Mouse (Mus musculus) urinary bladder, postnatal 36 days (tissue): ENCODE data around the gene Apbb2.

Experiments
- DNase-seq, 2 experiments: peaks; one replicate each; pipeline ENCODE4 v3.0.0; 2022; ENCODE audit warnings: low spot score in 2 of 2, mixed read lengths in 1 of 2

Apbb2 gene

GRCm38 (mm10) chr5:66417289-66417688, 201.3 kb downstream of the Apbb2 start:
- DNase-seq, result no peak

DNA sequence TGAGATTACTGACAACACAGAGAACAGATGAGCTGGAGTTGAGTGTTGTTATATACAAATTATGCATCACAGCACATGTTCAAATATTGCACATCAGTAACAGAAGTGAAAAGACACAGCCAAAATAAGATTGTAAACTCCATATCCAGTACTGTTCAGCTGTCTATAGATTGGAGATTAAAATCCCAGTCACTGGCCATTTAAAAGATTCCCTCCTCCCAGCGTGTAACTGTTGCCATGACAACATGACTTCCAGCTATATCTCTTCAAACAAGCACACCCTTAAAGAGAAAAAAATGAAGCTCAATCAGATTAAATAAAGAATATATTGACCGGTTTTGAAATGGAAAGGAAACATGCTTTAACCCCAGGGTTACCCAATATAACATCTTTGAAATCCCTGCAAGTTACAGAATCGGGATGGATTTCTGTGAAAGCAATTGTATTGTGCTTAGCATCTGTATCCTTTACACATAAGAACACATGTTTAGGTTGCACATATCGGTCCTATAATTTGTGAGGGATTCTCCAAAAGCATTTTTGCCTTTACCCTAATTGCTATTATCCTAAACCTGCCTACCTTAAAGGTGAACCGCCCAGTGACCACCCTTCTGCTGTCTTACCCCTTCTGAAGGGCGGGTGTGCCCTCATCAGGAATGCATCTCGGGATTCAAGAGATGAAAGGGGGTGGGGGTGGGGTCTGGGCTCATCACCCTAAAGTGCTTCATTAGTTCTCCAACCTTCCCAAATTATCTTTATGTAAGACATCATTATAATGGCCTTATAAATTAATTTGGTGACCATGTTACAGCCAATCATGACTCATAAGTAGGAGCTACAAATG, 202.7 kb downstream of the Apbb2 start:
- no peak for DNase-seq

GRCm38 (mm10) chr5:66415033-66415697, 203.4 kb downstream of the Apbb2 start:
- no peak for DNase-seq

DNA sequence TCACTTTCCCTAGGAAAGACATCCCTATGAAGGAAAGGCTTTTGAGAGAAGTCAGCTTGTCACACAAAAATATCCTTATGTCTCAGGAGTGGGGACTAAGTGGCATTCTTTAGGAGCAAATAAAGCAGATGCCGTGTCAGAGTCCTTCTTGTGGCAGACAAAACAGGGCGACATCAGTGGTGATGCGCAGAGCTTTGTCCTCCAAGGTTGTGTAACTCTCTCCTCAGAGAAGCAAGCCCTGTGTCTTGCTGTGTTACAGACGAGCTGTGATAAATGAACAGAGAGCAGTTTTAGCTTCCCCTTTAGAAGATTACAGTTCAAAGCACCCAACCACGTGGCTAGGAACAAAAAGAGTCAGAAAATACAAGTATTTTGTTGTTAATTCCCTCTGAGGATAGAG, 205.2 kb downstream of the Apbb2 start:
- no peak for DNase-seq

- DNase-seq, result no peak
Measured at GRCm38 (mm10) chr5:66412821-66413220, 205.8 kb downstream of the Apbb2 start.

DNA sequence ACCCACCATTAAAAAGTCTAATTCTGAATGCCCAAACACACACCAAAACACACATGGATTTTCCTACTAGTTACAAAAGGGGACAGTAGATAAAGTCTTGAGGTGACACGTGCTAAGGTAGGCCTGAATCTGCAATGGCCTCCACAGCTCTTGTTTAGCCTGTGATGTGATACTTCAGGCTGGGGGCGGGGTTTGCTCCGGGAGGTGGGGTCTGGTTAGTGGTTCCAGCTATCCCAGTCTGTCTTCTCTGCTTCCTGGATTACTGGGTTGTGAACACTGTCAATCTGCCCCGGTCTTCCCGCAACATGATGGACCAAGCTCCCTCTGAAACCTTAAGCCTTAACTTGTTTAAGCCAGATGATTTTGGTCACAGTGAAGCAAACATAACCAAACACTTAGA, 210.0 kb downstream of the Apbb2 start:
- DNase-seq, result no peak

DNA sequence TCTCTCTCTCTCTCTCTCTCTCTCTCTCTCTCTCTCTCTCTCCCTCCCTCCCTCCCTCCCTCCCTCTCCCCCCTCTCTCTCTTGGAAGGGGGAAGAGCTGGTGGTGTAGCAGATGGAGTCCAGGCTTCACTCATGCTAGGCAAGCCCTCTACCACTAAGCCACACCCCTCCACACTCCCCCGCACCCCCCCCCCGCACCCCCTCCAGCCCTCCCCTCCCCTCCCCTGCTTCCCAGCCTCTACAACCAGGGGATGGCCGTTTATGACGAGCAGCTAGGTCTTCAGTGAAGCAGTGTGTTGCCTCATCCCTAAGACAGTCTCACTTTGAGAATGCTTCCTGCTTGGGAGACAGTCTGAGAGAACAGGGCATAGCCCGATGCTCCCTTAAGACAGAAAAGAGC, 210.6 kb downstream of the Apbb2 start:
- no peak for DNase-seq

DNA sequence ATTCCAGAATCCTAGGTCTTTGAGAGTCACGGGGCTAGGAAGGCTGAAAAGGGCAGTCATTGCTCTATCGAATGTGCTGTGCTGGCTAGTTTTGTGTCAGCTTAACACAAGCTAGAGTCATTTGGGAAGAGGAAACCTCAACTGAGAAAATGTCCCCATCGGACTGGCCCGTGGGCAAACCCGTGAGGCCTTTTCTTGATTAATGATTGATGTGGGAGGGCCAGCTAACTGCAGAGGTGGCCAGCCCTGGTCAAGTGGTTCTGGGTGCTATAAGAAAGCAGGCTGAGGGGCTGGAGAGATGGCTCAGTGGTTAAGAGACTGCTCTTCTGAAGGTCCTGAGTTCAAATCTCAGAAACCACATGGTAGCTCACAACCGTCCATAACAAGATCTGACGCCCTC, 212.2 kb downstream of the Apbb2 start:
- DNase-seq, result no peak

DNA sequence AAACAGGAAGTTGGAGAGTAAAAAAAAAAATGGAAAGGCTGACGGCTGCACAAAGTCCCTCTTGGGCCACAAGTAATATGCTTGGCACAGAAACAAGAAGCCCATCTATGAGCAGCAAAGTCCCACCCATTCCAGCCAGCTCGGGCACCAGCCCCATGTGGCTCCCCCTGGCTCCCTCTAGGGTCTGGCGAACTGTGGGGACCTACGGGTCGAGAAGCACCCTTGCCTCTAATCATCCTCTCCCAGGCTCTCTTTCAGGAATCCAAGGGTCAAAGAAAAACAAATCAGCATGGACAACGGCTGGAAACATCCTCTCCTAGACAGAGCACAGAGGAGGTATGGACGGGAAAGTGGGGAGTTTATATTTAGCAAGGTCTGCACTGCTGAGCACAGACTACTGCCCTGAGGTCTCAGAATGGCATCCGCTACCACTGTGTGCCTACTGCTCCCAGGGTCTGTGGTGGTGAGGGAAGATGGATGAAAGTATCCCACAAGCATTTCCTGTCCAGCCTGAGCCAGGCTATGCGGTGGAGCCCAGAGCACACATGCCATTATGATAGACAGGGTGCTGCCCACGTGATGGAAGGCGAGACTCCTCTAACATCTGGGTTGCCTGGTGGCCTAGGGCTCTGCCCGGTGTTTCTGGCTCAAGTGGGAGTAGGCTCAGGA, 212.7 kb downstream of the Apbb2 start:
- no peak for DNase-seq

GRCm38 (mm10) chr5:66405305-66405704, 213.3 kb downstream of the Apbb2 start:
- no peak for DNase-seq

GRCm38 (mm10) chr5:66400563-66400962, 218.0 kb downstream of the Apbb2 start:
- DNase-seq, result no peak

GRCm38 (mm10) chr5:66399264-66399620, 219.3 kb downstream of the Apbb2 start:
- DNase-seq, result no peak

GRCm38 (mm10) chr5:66398530-66399263, 219.9 kb downstream of the Apbb2 start:
- no peak for DNase-seq

- DNase-seq, result no peak
Measured at GRCm38 (mm10) chr5:66393767-66394446, 224.7 kb downstream of the Apbb2 start.

DNA sequence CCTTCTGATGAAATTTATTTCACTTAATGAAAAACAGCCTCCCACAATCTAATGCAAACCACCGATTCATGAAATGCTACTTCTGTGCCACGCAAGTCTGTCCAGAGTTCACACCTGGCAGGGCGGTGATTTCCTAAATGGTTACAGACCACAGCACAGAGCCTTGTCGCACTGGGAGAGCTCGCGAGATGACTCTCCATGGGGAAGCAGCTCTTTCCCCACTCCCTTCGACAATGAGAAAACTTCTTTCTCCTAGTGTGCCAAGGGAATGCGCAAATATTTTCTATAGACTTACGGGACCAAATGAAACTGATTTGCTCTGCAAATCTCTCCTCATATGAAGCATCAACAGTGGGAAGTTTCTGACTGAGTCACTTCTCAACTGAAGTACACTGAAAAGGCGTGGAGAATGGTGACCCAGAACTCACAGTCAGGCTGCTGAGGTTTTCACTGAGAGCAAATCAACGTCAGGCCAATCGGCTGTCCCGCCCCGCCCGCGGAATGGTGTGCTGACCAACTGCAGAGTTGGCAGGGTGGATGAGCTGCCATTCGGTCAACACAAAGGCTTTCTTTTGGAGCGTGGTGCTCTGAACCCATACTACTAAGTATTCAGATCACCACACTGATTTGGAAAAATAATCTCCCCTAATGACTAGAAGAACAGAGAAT, 225.6 kb downstream of the Apbb2 start:
- no peak for DNase-seq

DNA sequence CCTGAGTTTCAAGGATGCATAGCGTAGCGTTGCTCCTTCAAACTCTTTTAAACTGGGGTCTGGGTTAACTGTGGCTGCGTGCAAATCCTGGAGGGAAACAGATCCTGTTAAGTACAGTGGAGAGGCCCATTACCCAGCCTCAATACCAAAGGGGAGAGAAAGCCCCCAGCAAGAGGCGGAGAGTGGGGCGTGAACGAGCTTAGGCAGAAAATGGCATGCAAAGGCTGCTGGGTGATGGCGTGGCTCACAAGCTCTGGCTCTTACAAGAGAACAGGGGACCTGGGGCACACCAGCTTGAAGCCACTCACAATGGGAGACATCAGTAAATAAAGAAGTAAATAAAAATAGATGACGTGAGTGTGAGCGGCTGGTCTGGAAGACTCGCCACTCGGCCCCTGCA, 226.8 kb downstream of the Apbb2 start:
- DNase-seq, result no peak

DNA sequence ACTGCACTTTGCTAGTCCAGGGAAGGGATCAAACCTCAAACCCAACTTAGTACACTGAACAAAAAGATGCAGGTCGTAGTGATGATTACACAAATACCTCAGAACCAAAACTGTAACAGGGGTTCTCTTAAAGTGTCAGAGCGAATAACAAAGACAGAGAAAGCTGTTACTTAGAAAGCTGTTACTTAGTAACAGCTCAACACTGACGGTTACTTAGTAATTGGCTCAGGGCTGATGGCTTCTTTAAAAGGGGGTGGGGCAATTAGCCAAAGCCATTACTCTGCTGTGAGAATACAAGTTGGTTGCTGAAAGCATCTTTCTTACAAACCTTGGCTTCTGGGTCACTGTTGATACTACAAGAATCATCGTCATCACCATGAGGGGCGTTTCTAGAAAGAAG, 227.3 kb downstream of the Apbb2 start:
- no peak for DNase-seq

- no peak for DNase-seq
Measured at GRCm38 (mm10) chr5:66390567-66390966, 228.0 kb downstream of the Apbb2 start.

- no peak for DNase-seq
Measured at GRCm38 (mm10) chr5:66387481-66387880, 231.1 kb downstream of the Apbb2 start.

GRCm38 (mm10) chr5:66385636-66386035, 232.9 kb downstream of the Apbb2 start:
- peak; percentile 46 to 48 for DNase-seq
